Mouse (Mus musculus) intestine, embryonic 15.5 days (tissue): Measurements from ENCODE around the gene Tnr. TPM values are rescaled to one million over a fixed set of nuclear protein-coding genes. Genes with fewer than 3 reads are reported as not detected.

Experiments
- ATAC-seq: fragments of 200-750 bp; cut with Nextera tagmentation; 2 replicates; pipeline ENCODE4 v1.8.0; 2017; ENCODE audit warnings: moderate TSS enrichment, moderate library complexity
- H3K27ac ChIP-seq: fragments of 300-500 bp; sonication (generic); 2 replicates; pipeline ENCODE4 v1.5.1; 2015; ENCODE audit warnings: mild to moderate bottlenecking, inconsistent platforms
- H3K27me3 ChIP-seq: fragments of 300-500 bp; sonication (generic); replicated peaks from 2 replicates; pipeline ENCODE4 v1.6.1; 2015; ENCODE audit warnings: inconsistent platforms
- H3K36me3 ChIP-seq: fragments of 300-500 bp; sonication (generic); 2 replicates; pipeline ENCODE4 v1.6.1; 2015; ENCODE audit warnings: inconsistent platforms
- H3K4me1 ChIP-seq: fragments of 300-500 bp; sonication (generic); replicated peaks from 2 replicates; pipeline ENCODE4 v1.6.1; 2015; ENCODE audit warnings: inconsistent platforms
- H3K4me2 ChIP-seq: fragments of 300-500 bp; sonication (generic); replicated peaks from 2 replicates; pipeline ENCODE4 v1.6.1; 2015; ENCODE audit warnings: mild to moderate bottlenecking, inconsistent platforms
- H3K4me3 ChIP-seq: fragments of 300-500 bp; sonication (generic); replicated peaks from 2 replicates; pipeline ENCODE4 v1.5.1; 2015; ENCODE audit warnings: inconsistent platforms
- H3K9ac ChIP-seq: fragments of 300-500 bp; sonication (generic); 2 replicates; pipeline ENCODE4 v1.6.1; 2015; ENCODE audit warnings: inconsistent platforms
- H3K9me3 ChIP-seq: fragments of 300-500 bp; sonication (generic); 2 replicates; pipeline ENCODE4 v1.6.1; 2016; ENCODE audit warnings: inconsistent platforms
- WGBS: fragments of 180-500 bp; shearing (Covaris S2); methylation state at CpG from one replicate; pipeline ENCODE4 v1.1.7; 2015; 5-methylcytosine and 5-hydroxymethylcytosine counted together
- polyA plus RNA-seq: library from polyadenylated mRNA; unstranded; fragments of >200 nt; fragmentation: Nextera tagmentation; extraction: Ambion mirVana; gene quantifications from 2 replicates; pipeline ENCODE4 v1.2.1, GENCODE M21; 2015

Tnr gene
- polyA plus RNA-seq, 1 experiment from 2014 or later = 0.43 TPM

DNA sequence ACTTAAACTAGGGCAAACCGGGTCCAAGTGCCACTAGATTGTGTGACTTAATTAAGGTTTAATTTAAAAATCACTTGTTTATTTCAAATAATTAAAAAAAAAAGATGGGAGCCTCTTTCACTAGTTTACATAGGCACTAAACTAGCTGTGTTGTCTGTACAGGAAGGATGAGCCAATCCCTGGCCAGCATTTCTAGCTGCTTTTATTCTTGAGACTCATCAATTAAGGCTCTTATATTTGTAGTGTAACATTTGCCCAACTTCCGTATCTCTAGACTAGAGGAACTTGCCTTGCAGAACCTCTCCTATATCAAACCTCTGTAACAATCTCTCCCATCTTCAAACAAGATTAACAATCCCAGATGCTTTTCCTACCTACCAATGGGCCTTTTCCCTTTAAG lies 47.3 kb downstream of the Tnr start:
- no peak overlapping the region for H3K9ac ChIP-seq
- no peaks in the 10 kb centered on the region for H3K27me3 ChIP-seq
- H3K27ac ChIP-seq = no peak overlapping the region
- peaks cover 7% of the 10 kb centered on the region; the same call in 1 of the 2 replicates for H3K4me1 ChIP-seq
- 42% methylated on average over 2 of the region's 2 CpGs for WGBS
- no peak overlapping the region for H3K4me3 ChIP-seq
- no peaks in the 10 kb centered on the region for H3K36me3 ChIP-seq
- H3K9me3 ChIP-seq = no peaks in the 10 kb centered on the region
- no peak overlapping the region for H3K4me2 ChIP-seq
- ATAC-seq = no peak

DNA sequence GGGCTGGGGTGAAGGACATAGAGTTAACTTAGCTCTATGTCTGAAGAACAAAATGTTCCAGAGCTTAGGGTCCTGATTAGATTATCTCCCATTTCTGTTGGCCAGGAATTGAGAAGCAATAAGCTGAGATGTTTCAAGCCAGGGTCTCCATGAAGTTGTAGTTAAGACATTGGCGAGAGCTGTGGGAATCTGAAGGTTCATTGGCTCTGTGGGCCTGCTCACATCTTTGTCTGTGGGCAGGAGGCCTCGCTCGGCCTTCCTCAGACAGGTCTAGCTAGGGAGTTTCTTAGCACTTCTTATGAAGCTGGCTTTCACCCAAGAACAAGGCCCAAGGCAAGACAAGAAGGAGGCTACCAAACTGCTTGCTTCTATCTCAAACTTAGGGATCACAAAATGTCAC lies 48.4 kb downstream of the Tnr start:
- Histone ChIP-seq H3K27ac (no peak overlapping the region), H3K4me1 (peaks cover 4% of the 10 kb centered on the region; the same call in 1 of the 2 replicates), H3K4me2 (no peak overlapping the region), H3K27me3 (no peaks in the 10 kb centered on the region), H3K9me3 (no peaks in the 10 kb centered on the region), H3K4me3 (no peak overlapping the region), H3K36me3 (no peaks in the 10 kb centered on the region), H3K9ac (no peak overlapping the region)
- 93% methylated on average over 3 of the region's 3 CpGs for WGBS
- no peak for ATAC-seq

DNA sequence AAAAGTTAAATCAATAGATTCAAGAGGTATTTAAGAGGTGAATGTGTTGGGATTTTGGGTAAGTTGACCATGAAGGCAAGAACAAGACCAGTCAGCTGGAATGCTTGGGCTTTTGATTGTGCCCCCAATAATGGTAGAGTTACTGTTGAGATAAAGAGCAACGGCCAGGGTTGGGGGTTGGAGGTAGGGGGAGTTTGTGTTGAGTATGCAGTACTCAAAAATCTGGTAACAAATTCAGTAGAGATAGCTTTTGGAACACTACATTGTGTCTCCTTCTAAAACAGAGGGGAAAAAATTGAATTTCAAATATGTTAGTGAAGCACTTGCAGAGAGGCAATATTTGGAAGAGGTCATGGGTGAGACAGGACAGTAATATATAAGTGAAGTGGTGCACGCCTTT lies 49.5 kb downstream of the Tnr start:
- ATAC-seq = no peak
- 79% methylated on average over 2 of the region's 2 CpGs for WGBS
- no peak overlapping the region for H3K27ac ChIP-seq

DNA sequence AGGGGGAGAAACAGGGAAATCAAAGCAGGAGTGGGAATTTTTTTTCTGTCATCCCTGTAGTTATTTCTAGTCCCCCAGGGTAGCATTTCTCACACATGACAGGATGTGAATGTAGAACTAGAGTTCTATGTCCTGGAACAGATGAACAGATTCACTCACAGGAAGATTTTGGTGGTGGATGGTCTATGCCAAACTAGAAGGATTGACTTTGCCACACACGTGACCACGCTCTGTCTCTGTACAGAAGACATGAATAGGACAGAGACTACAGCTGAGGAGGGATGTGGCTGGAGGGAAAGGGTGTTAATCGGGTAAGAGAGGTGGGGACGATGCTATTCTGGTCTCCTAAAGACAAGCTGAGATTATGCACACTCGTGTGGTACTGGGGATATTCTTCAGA lies 51.1 kb downstream of the Tnr start:
- H3K9ac ChIP-seq = no peak overlapping the region

More for the DNA sequence above, 49.5 kb downstream of the Tnr start:
- H3K9me3 ChIP-seq = no peaks in the 10 kb centered on the region
- no peak overlapping the region for H3K4me3 ChIP-seq
- H3K27me3 ChIP-seq = no peaks in the 10 kb centered on the region
- no peak overlapping the region for H3K9ac ChIP-seq
- no peak overlapping the region for H3K4me2 ChIP-seq
- no peaks in the 10 kb centered on the region for H3K36me3 ChIP-seq
- H3K4me1 ChIP-seq = 0 out of 2 replicates have a peak, but pooled peaks cover 2% of the 10 kb centered on the region

DNA sequence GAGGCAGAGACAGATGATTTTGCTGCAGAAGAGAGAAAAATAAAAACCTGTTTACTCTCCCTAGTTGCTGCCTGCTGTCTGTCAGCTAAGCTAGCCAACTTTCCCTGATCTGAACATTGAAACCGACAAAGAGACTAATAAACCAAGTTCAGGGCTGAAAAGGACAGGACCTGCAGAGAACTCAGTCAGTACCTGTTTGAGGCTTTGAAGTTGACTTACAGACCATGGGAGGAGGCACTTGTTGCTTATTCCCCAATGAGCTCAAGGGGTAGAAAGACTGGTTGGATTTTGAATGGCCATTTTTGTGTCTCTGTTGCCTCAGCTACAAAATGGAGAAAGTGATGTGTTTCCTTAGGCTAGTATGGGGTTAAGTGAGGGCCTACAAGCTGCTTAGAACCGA lies 52.7 kb downstream of the Tnr start:
- no peak overlapping the region for H3K4me2 ChIP-seq
- H3K9ac ChIP-seq = no peak overlapping the region
- H3K9me3 ChIP-seq = no peaks in the 10 kb centered on the region
- WGBS = 70% methylated on average over 2 of the region's 2 CpGs
- no peaks in the 10 kb centered on the region for H3K27me3 ChIP-seq
- no peaks in the 10 kb centered on the region for H3K36me3 ChIP-seq
- no peaks in the 10 kb centered on the region for H3K4me1 ChIP-seq
- H3K4me3 ChIP-seq = no peak overlapping the region
- ATAC-seq = no peak
- no peak overlapping the region for H3K27ac ChIP-seq

More for the DNA sequence above, 51.1 kb downstream of the Tnr start:
- Histone ChIP-seq H3K27me3 (no peaks in the 10 kb centered on the region), H3K4me3 (no peak overlapping the region), H3K4me1 (0 out of 2 replicates have a peak, but pooled peaks cover 2% of the 10 kb centered on the region), H3K9me3 (no peaks in the 10 kb centered on the region), H3K4me2 (no peak overlapping the region), H3K27ac (no peak overlapping the region), H3K36me3 (no peaks in the 10 kb centered on the region)
- 79% methylated on average over 5 of the region's 5 CpGs for WGBS
- ATAC-seq = no peak

DNA sequence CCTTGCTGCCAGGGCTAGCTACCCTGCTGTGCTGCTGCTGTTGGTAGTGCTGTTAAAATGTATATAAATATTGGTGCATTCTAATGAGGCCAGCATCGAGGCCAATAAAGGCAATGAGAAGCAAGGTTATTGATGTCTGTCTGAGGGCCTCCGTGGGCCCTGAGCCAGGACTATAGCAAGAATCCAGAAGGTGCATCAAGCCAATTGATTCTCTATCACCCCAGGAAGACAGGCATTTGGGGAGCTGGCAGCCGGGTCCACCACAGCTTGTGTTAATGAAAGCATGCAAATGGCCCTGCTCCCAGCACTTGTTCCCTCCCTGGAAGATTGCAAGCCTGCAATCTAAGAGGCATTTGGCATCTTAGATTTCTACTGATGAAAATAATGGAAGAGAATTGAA lies 54.8 kb downstream of the Tnr start:
- 32% methylated on average over 3 of the region's 3 CpGs for WGBS
- H3K4me1 ChIP-seq = no peaks in the 10 kb centered on the region

DNA sequence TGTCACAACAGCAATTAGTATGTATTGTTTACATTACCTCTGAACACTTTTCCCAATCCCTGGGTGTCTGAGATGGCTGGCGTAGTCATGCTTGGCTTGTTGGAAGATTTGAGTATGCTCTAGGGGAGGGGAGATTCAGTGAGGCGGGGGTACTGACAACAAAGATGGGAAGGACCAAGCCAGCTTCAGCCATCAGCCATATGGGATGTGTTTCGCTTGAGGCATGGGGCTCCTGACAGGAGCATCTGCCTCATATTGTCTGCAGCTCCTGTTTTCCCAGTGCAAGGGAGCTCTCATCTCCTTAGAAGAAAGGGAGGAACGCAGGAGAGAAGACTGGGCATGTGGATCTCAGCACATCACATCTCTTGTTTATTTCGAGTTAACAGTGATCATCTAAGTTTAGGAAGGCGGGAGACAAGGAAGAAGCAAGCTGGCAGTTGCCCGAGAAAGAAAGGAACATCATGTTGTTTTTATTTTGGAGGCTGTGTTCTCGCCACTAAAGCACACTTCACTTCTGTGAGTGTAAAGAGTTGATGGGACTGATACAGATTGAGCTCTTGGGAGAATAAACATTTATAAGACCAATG lies 56.9 kb downstream of the Tnr start:
- no peak overlapping the region for H3K9ac ChIP-seq
- H3K36me3 ChIP-seq = no peaks in the 10 kb centered on the region
- no peak overlapping the region for H3K4me2 ChIP-seq
- H3K9me3 ChIP-seq = no peaks in the 10 kb centered on the region
- no peaks in the 10 kb centered on the region for H3K4me1 ChIP-seq
- no peak overlapping the region for H3K27ac ChIP-seq
- no peaks in the 10 kb centered on the region for H3K27me3 ChIP-seq
- H3K4me3 ChIP-seq = no peak overlapping the region
- WGBS = 63% methylated on average over 8 of the region's 8 CpGs
- no peak for ATAC-seq

More for the DNA sequence above, 54.8 kb downstream of the Tnr start:
- Histone ChIP-seq H3K4me3 (no peak overlapping the region), H3K27me3 (no peaks in the 10 kb centered on the region), H3K9me3 (no peaks in the 10 kb centered on the region), H3K9ac (no peak overlapping the region), H3K36me3 (no peaks in the 10 kb centered on the region), H3K4me2 (no peak overlapping the region), H3K27ac (no peak overlapping the region)
- no peak for ATAC-seq

DNA sequence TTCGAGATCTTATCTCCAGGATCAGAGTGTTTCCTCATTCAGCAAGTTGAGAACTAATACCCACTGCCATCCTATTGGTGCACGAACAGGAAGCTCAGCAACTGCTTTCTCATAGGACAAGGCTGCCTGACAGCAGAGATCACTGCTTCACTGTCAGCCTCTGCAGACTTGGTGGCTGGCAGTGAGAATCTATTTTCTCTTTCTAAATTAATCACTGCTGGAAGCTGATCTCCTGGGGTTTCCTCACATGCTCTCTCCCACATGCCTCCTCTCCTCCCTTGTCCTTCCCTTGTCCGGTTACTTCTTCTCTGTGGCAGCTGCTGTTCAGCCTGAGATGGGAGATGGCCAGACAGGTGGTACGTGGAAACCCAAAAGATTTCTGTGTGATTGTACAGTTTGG lies 60.3 kb downstream of the Tnr start:
- H3K4me1 ChIP-seq = no peaks in the 10 kb centered on the region
- H3K4me2 ChIP-seq = no peak overlapping the region
- no peak overlapping the region for H3K9ac ChIP-seq
- H3K36me3 ChIP-seq = no peaks in the 10 kb centered on the region
- WGBS = 66% methylated on average over 4 of the region's 4 CpGs
- H3K9me3 ChIP-seq = no peaks in the 10 kb centered on the region
- no peak overlapping the region for H3K27ac ChIP-seq
- H3K4me3 ChIP-seq = no peak overlapping the region
- H3K27me3 ChIP-seq = no peaks in the 10 kb centered on the region
- no peak for ATAC-seq

DNA sequence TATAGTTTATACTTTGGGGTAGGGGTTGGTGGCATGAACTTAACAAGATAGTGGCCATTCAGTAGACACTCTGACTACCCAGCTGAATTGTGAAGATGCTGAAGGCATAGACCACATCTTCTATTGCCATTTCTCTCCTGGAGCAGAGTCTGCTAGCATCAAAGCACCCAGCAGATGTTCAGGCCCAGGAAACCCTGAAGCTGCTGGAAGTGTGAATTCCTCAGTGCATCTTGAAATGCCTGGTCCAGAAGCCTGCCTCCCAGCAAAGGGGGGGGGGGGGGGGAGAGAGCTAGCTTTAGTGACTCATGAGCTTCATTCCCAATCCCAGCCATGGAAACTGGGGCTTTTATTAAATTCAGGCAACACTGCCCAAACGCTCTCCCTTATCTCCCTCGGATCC lies 65.2 kb downstream of the Tnr start:
- WGBS = 58% methylated on average over 2 of the region's 2 CpGs

DNA sequence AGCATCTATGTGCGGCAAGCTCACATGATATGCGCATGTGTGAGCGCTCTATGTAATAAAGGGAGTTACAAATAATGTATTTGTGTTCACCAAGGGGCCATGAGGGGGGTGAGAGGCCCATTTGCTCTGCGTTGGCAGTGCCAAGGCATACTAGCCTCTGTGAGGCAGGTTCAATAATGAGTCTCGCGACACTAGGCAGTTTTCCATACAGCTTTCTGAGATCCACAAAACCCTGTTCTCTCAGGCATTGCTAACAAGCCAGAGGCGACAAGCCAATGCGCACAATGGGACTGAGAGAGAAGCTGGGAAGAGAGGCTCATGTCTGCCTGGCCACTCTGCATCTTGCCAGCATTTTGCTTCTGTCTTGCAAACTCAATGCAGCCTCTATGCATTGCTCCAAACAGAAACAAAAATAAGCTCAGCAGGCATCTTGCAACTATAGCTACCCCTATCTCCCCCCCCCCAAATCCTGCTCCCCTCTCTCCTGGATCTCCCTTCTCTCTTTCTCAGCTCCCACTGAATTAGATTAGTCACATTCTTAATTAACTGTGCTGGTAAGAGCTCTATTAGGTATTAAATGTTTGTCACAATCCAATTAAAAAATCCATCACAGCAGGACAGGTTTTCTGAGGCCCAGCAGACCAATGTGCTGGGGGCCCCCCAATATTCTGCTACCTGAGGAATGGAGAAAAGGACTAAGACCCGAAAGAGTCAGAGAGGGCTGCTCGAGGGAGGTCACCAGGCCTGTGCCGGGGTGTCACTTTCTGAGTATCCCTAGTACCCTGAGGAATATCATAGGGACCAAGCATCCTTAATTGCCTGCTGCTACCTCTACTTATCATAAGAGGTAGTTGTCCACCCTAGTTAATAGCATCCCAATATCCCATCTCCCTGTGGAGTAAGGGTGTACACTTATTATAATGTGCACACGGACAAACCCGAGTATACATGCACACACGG lies 70.8 kb downstream of the Tnr start:
- no peaks in the 10 kb centered on the region for H3K4me1 ChIP-seq
- 87% methylated on average over 14 of the region's 14 CpGs for WGBS
- no peaks in the 10 kb centered on the region for H3K36me3 ChIP-seq
- H3K27ac ChIP-seq = no peak overlapping the region
- no peak overlapping the region for H3K4me3 ChIP-seq
- no peaks in the 10 kb centered on the region for H3K27me3 ChIP-seq
- ATAC-seq = no peak
- H3K9me3 ChIP-seq = no peaks in the 10 kb centered on the region
- no peak overlapping the region for H3K9ac ChIP-seq
- H3K4me2 ChIP-seq = no peak overlapping the region

More for the DNA sequence above, 65.2 kb downstream of the Tnr start:
- Histone ChIP-seq H3K4me1 (no peaks in the 10 kb centered on the region), H3K27ac (no peak overlapping the region), H3K36me3 (no peaks in the 10 kb centered on the region), H3K9me3 (no peaks in the 10 kb centered on the region), H3K4me3 (no peak overlapping the region), H3K27me3 (no peaks in the 10 kb centered on the region), H3K4me2 (no peak overlapping the region), H3K9ac (no peak overlapping the region)
- ATAC-seq = no peak

DNA sequence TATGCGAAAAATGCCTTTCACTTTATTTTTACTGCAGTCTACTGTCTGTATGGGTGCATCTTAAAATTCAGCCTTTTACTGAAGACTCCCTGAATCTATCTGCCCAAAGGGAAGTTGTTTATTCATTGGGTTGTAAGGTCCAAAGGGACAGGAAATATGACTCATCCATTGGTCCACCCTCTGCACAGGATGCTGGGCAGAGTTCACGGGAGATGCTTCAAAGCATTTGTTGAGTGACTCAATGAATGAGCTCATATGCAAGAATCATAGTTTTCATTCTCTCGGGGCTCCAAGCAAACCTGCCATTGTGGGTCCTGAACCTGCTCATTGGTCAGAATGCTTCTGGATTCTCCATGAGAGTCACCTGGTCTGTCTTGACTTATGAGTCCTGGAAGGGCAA lies 72.2 kb downstream of the Tnr start:
- H3K4me3 ChIP-seq = no peak overlapping the region
- H3K9ac ChIP-seq = no peak overlapping the region
- H3K27ac ChIP-seq = no peak overlapping the region
- ATAC-seq = no peak
- WGBS = 70% methylated on average over 3 of the region's 3 CpGs
- H3K4me1 ChIP-seq = no peaks in the 10 kb centered on the region
- H3K27me3 ChIP-seq = no peaks in the 10 kb centered on the region
- H3K9me3 ChIP-seq = no peaks in the 10 kb centered on the region
- H3K36me3 ChIP-seq = no peaks in the 10 kb centered on the region
- no peak overlapping the region for H3K4me2 ChIP-seq

DNA sequence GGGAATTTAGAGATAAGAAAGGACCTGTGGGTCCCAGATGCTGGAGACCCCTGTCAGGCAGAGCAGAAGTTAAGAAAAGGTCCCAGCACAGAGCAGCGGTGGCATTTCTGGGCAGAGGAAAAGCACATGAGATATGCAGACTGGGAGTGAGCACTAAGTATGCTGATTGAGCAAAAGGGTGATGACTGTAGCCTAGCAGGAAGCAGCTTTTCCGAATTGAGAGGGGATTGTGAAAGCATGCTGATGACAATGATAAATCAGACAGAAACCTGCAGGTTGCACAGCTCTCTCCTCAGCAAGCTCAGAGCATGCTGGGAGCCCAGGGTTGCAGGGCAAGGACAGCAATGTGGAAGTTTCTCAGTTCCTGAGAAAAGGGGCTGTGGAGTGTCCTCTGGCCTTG lies 73.1 kb downstream of the Tnr start:
- ATAC-seq = no peak
- H3K36me3 ChIP-seq = no peaks in the 10 kb centered on the region
- H3K27me3 ChIP-seq = no peaks in the 10 kb centered on the region
- H3K27ac ChIP-seq = no peak overlapping the region
- no peak overlapping the region for H3K4me2 ChIP-seq
- H3K9ac ChIP-seq = no peak overlapping the region
- no peaks in the 10 kb centered on the region for H3K9me3 ChIP-seq
- no peaks in the 10 kb centered on the region for H3K4me1 ChIP-seq
- H3K4me3 ChIP-seq = no peak overlapping the region
- WGBS = 40% methylated on average over 2 of the region's 2 CpGs

DNA sequence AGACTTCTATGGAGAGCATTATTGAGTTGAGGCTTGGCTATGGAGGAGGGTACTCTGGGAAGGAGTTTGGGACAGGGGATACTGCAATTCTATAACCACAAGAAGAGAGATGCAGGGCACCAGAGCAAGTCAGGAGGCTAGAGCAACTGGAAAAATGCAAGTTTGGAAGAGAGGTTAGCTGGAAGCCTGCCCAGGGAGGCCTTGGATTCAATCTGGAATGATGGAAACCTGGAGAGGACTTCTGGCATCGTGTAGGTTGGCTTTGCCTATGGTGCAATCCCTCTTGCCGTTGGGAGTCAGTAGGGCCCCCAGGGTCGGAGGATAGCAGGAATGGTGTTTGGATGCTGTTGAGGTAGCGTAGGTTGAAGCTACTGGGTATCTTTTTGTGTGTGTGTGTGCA lies 90.0 kb downstream of the Tnr start:
- Histone ChIP-seq H3K27me3 (no peaks in the 10 kb centered on the region), H3K4me1 (no peaks in the 10 kb centered on the region), H3K4me3 (no peak overlapping the region), H3K36me3 (no peaks in the 10 kb centered on the region), H3K27ac (no peak overlapping the region), H3K9ac (no peak overlapping the region), H3K4me2 (no peak overlapping the region), H3K9me3 (no peaks in the 10 kb centered on the region)
- no peak for ATAC-seq
- 75% methylated on average over 4 of the region's 4 CpGs for WGBS
